Mouse (Mus musculus) gastrocnemius, postnatal 36 days (tissue): ENCODE measurements at regions not wholly inside any gene's neighbourhood (a gene's known extent, or its start where the extent isn't known, plus 50 kb on each side); places are given as distances from the start of the nearest gene placed in this dataset.

ENCODE experiments used
- DNase-seq, 2 experiments: peaks; one replicate each; pipeline ENCODE4 v3.0.0; 2022
- intact Hi-C: fragments of 180-260 bp; cut with DNase I; formaldehyde crosslinking; loops from one replicate; pipeline ENCODE4 v1.15.1; 2025

- intact Hi-C loops, result no loop called here
- no peak for DNase-seq
Observed at GRCm38 (mm10) chr14:76917139-76917929, 119.2 kb upstream of the Ccdc122 start.

GRCm38 (mm10) chr14:76913850-76914249, 122.7 kb upstream of the Ccdc122 start:
- intact Hi-C loops, result no loop called here
- DNase-seq, result no peak

- no peak for DNase-seq
- intact Hi-C loops, result no loop called here
Observed at GRCm38 (mm10) chr14:76912301-76913001, 124.1 kb upstream of the Ccdc122 start.

GRCm38 (mm10) chr14:76911271-76911670, 125.3 kb upstream of the Ccdc122 start:
- intact Hi-C loops, result no loop called here
- no peak for DNase-seq

- intact Hi-C loops, result no loop called here
- DNase-seq, result no peak
Observed at GRCm38 (mm10) chr14:76910186-76910585, 126.4 kb upstream of the Ccdc122 start.

- peak in 1 of 2 experiments; percentile 5 for DNase-seq
- intact Hi-C loops, result no loop called here
Observed at GRCm38 (mm10) chr14:76907941-76908340, 128.6 kb upstream of the Ccdc122 start.

- no peak for DNase-seq
- intact Hi-C loops, result no loop called here
Observed at GRCm38 (mm10) chr14:76902962-76903757, 133.4 kb upstream of the Ccdc122 start.

- intact Hi-C loops, result no loop called here
- DNase-seq, result no peak
Observed at GRCm38 (mm10) chr14:76901490-76901889, 135.1 kb upstream of the Ccdc122 start.

- no peak for DNase-seq
- intact Hi-C loops, result no loop called here
Observed at GRCm38 (mm10) chr14:76899331-76899730, 137.2 kb upstream of the Ccdc122 start.

- intact Hi-C loops, result no loop called here
Observed at GRCm38 (mm10) chr14:76887708-76888107, 148.9 kb upstream of the Ccdc122 start.

GRCm38 (mm10) chr14:76887201-76887600, 149.4 kb upstream of the Ccdc122 start:
- no peak for DNase-seq
- intact Hi-C loops, result no loop called here

More at GRCm38 (mm10) chr14:76887708-76888107, 148.9 kb upstream of the Ccdc122 start:
- no peak for DNase-seq

GRCm38 (mm10) chr14:76883231-76883651, 153.3 kb upstream of the Ccdc122 start:
- no peak for DNase-seq
- intact Hi-C loops, result loop anchor here (5.0 kb wide), 1 partner anchor 124 kb away; no protein-coding TSS in a partner anchor

- intact Hi-C loops, result loop anchor here (5.0 kb wide), 1 partner anchor 125 kb away; no protein-coding TSS in a partner anchor
- DNase-seq, result peak; percentile 39 to 58
Observed at GRCm38 (mm10) chr14:76882711-76883171, 153.8 kb upstream of the Ccdc122 start.

GRCm38 (mm10) chr14:76880851-76881250, 155.7 kb upstream of the Ccdc122 start:
- no peak for DNase-seq
- intact Hi-C loops, result loop anchor here (5.0 kb wide), 1 partner anchor 126 kb away; no protein-coding TSS in a partner anchor

- intact Hi-C loops, result no loop called here
- no peak for DNase-seq
Observed at GRCm38 (mm10) chr14:76877306-76877705, 159.3 kb upstream of the Ccdc122 start.

- intact Hi-C loops, result loop anchor here (1.0 kb wide), 1 partner anchor 373 kb away; no protein-coding TSS in a partner anchor
- DNase-seq, result peak in 1 of 2 experiments; percentile 19
Observed at GRCm38 (mm10) chr14:76876015-76876414, 160.6 kb upstream of the Ccdc122 start.

- DNase-seq, result no peak
- intact Hi-C loops, result no loop called here
Observed at GRCm38 (mm10) chr14:76875266-76875900, 161.2 kb upstream of the Ccdc122 start.

GRCm38 (mm10) chr14:76874542-76875265, 161.9 kb upstream of the Ccdc122 start:
- no peak for DNase-seq
- intact Hi-C loops, result loop anchor here (5.0 kb wide), 1 partner anchor 107 kb away; no protein-coding TSS in a partner anchor

GRCm38 (mm10) chr14:76873684-76874083, 162.9 kb upstream of the Ccdc122 start:
- intact Hi-C loops, result loop anchor here (5.0 kb wide), 1 partner anchor 106 kb away; no protein-coding TSS in a partner anchor
- no peak for DNase-seq
